Mouse (Mus musculus): ENCODE data around the gene Rad54l2. TPM values are rescaled to one million over a fixed set of nuclear protein-coding genes. Genes with fewer than 3 reads are reported as not detected.

Gene Rad54l2
- total and polyA plus RNA-seq, 2 experiments, result 8.1 to 21.5 TPM

GRCm38 (mm10) chr9:106645684-106646271, 143.2 kb downstream of the Rad54l2 start:
- Histone ChIP-seq H3K36me3 (ENCODE audit: control insufficient read depth, insufficient read depth, low read length) (no peaks in the 10 kb centered on the region), H3K27me3 (ENCODE audit: control insufficient read depth, insufficient read depth, low read length) (0 out of 2 replicates have a peak, but pooled peaks cover 2% of the 10 kb centered on the region), H3K9ac (ENCODE audit: low read depth, low read length) (no peak overlapping the region), H3K4me3 (ENCODE audit: insufficient read depth, low read depth, low read length) (no peak overlapping the region), H3K4me1 (ENCODE audit: control insufficient read depth, insufficient read depth, low read length) (no peaks in the 10 kb centered on the region), H3K27ac (replicated peaks; ENCODE audit: insufficient read depth, low read depth, low read length) (no peak overlapping the region), H3K79me2 (ENCODE audit: control insufficient read depth, insufficient read depth, low read length) (no peaks in the 10 kb centered on the region)
- TF ChIP-seq CTCF (IDR thresholded peaks at IDR 0.05; ENCODE audit: low read depth, low read length) (no peak), POLR2A (IDR thresholded peaks at IDR 0.05; ENCODE audit: extremely low read depth, insufficient read depth, low read length) (no peak)
- DNase-seq (ENCODE audit: extremely low read depth, low read depth, low spot score), result no peak
- 79% methylated on average over 9 of the region's 9 CpGs for WGBS

DNA sequence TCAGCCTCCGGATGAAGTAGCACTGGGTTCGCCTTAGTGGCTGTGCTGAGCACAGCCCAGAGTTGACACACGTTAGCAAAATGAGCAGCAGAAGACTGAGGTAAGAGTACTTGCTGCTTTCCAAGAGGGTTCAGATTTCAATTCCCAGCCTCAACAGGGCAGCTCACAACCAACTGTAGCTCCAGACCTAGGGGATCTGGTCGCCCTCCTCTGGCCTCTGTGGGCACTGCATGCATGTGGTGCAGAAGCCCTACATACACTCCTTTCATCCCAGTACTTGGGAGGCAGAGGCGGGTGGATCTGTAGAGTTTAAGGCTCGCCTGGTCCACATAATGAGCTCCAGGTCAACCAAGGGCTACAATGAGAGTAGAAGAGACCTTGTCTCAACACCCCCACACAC, 145.2 kb downstream of the Rad54l2 start:
- no peak overlapping the region for H3K27ac ChIP-seq (replicated peaks; ENCODE audit: insufficient read depth, low read depth, low read length)
- DNase-seq (ENCODE audit: extremely low read depth, low read depth, low spot score), result no peak

GRCm38 (mm10) chr9:106643128-106643527, 145.9 kb downstream of the Rad54l2 start:
- TF ChIP-seq CTCF (IDR thresholded peaks at IDR 0.05; ENCODE audit: low read depth, low read length), result peak; percentile 99
- TF ChIP-seq POLR2A (IDR thresholded peaks at IDR 0.05; ENCODE audit: extremely low read depth, insufficient read depth, low read length), result no peak
- Histone ChIP-seq H3K9ac (ENCODE audit: low read depth, low read length) (no peak overlapping the region), H3K4me1 (ENCODE audit: control insufficient read depth, insufficient read depth, low read length) (no peaks in the 10 kb centered on the region), H3K79me2 (ENCODE audit: control insufficient read depth, insufficient read depth, low read length) (no peaks in the 10 kb centered on the region), H3K27me3 (ENCODE audit: control insufficient read depth, insufficient read depth, low read length) (0 out of 2 replicates have a peak, but pooled peaks cover 2% of the 10 kb centered on the region), H3K4me3 (ENCODE audit: insufficient read depth, low read depth, low read length) (no peak overlapping the region), H3K27ac (replicated peaks; ENCODE audit: insufficient read depth, low read depth, low read length) (no peak overlapping the region), H3K36me3 (ENCODE audit: control insufficient read depth, insufficient read depth, low read length) (no peaks in the 10 kb centered on the region)
- WGBS, result 23% methylated on average over 7 of the region's 7 CpGs
- peak; percentile 90 for DNase-seq (ENCODE audit: extremely low read depth, low read depth, low spot score)

More for the DNA sequence above, 145.2 kb downstream of the Rad54l2 start:
- H3K27me3 ChIP-seq (ENCODE audit: control insufficient read depth, insufficient read depth, low read length), result 0 out of 2 replicates have a peak, but pooled peaks cover 2% of the 10 kb centered on the region
- no peaks in the 10 kb centered on the region for H3K4me1 ChIP-seq (ENCODE audit: control insufficient read depth, insufficient read depth, low read length)
- H3K79me2 ChIP-seq (ENCODE audit: control insufficient read depth, insufficient read depth, low read length), result no peaks in the 10 kb centered on the region
- WGBS, result 67% methylated on average over 6 of the region's 6 CpGs
- no peaks in the 10 kb centered on the region for H3K36me3 ChIP-seq (ENCODE audit: control insufficient read depth, insufficient read depth, low read length)
- H3K9ac ChIP-seq (ENCODE audit: low read depth, low read length), result no peak overlapping the region
- no peak for TF ChIP-seq POLR2A (IDR thresholded peaks at IDR 0.05; ENCODE audit: extremely low read depth, insufficient read depth, low read length)
- TF ChIP-seq CTCF (IDR thresholded peaks at IDR 0.05; ENCODE audit: low read depth, low read length), result peak; percentile 28; the same call in 1 of the 2 replicates
- H3K4me3 ChIP-seq (ENCODE audit: insufficient read depth, low read depth, low read length), result no peak overlapping the region

- no peaks in the 10 kb centered on the region for H3K4me1 ChIP-seq (ENCODE audit: control insufficient read depth, insufficient read depth, low read length)
- TF ChIP-seq CTCF (IDR thresholded peaks at IDR 0.05; ENCODE audit: low read depth, low read length) (no peak), POLR2A (IDR thresholded peaks at IDR 0.05; ENCODE audit: extremely low read depth, insufficient read depth, low read length) (no peak)
- WGBS, result 67% methylated on average over 5 of the region's 5 CpGs
These were observed 147.6 kb downstream of the Rad54l2 start for GRCm38 (mm10) chr9:106641346-106641745.

GRCm38 (mm10) chr9:106638154-106638553, 150.8 kb downstream of the Rad54l2 start:
- Histone ChIP-seq H3K27me3 (ENCODE audit: control insufficient read depth, insufficient read depth, low read length) (no peaks in the 10 kb centered on the region), H3K36me3 (ENCODE audit: control insufficient read depth, insufficient read depth, low read length) (no peaks in the 10 kb centered on the region), H3K4me3 (ENCODE audit: insufficient read depth, low read depth, low read length) (no peak overlapping the region), H3K27ac (replicated peaks; ENCODE audit: insufficient read depth, low read depth, low read length) (no peak overlapping the region), H3K4me1 (ENCODE audit: control insufficient read depth, insufficient read depth, low read length) (no peaks in the 10 kb centered on the region), H3K79me2 (ENCODE audit: control insufficient read depth, insufficient read depth, low read length) (no peaks in the 10 kb centered on the region), H3K9ac (ENCODE audit: low read depth, low read length) (no peak overlapping the region)
- no peak for DNase-seq (ENCODE audit: extremely low read depth, low read depth, low spot score)
- 92% methylated on average over 8 of the region's 8 CpGs for WGBS
- TF ChIP-seq POLR2A (IDR thresholded peaks at IDR 0.05; ENCODE audit: extremely low read depth, insufficient read depth, low read length), result no peak
- TF ChIP-seq CTCF (IDR thresholded peaks at IDR 0.05; ENCODE audit: low read depth, low read length), result no peak

More at GRCm38 (mm10) chr9:106641346-106641745, 147.6 kb downstream of the Rad54l2 start:
- H3K9ac ChIP-seq (ENCODE audit: low read depth, low read length), result no peak overlapping the region
- DNase-seq (ENCODE audit: extremely low read depth, low read depth, low spot score), result no peak
- H3K27me3 ChIP-seq (ENCODE audit: control insufficient read depth, insufficient read depth, low read length), result no peaks in the 10 kb centered on the region
- H3K36me3 ChIP-seq (ENCODE audit: control insufficient read depth, insufficient read depth, low read length), result no peaks in the 10 kb centered on the region
- H3K79me2 ChIP-seq (ENCODE audit: control insufficient read depth, insufficient read depth, low read length), result no peaks in the 10 kb centered on the region
- H3K4me3 ChIP-seq (ENCODE audit: insufficient read depth, low read depth, low read length), result no peak overlapping the region
- H3K27ac ChIP-seq (replicated peaks; ENCODE audit: insufficient read depth, low read depth, low read length), result no peak overlapping the region

Other genes with a start within 250 kb of the Rad54l2 start
- not detected in 2 replicates for gene Iqcf3, start 227.6 kb downstream of the Rad54l2 start, total RNA-seq (2014; rRNA removed)
- not detected in 2 replicates for gene Iqcf3, start 227.6 kb downstream of the Rad54l2 start, polyA plus RNA-seq (2012; rRNA removed)
- not detected in 2 replicates for gene Iqcf4, start 218.2 kb downstream of the Rad54l2 start, total RNA-seq (2014; rRNA removed)
- gene Iqcf4, start 218.2 kb downstream of the Rad54l2 start, polyA plus RNA-seq (2012; rRNA removed), result not detected in 2 replicates
- not detected in 2 replicates for gene Iqcf6, start 162.6 kb downstream of the Rad54l2 start, total RNA-seq (2014; rRNA removed)
- gene Iqcf6, start 162.6 kb downstream of the Rad54l2 start, polyA plus RNA-seq (2012; rRNA removed), result not detected in 2 replicates
- gene Grm2, start 133.1 kb downstream of the Rad54l2 start, total RNA-seq (2014; rRNA removed), result not detected in 2 replicates
- gene Grm2, start 133.1 kb downstream of the Rad54l2 start, polyA plus RNA-seq (2012; rRNA removed), result not detected in 2 replicates
- gene Tex264, start 103.3 kb downstream of the Rad54l2 start, total RNA-seq (2014; rRNA removed), result 52.6 and 63.1 TPM in 2 replicates
- 147 and 163 TPM in 2 replicates for gene Tex264, start 103.3 kb downstream of the Rad54l2 start, polyA plus RNA-seq (2012; rRNA removed)
- gene Dcaf1, start 32.7 kb upstream of the Rad54l2 start, total RNA-seq (2014; rRNA removed), result 14.2 and 14.9 TPM in 2 replicates
- gene Dcaf1, start 32.7 kb upstream of the Rad54l2 start, polyA plus RNA-seq (2012; rRNA removed), result 7.7 and 12.0 TPM in 2 replicates
- 4.9 and 5.8 TPM in 2 replicates for gene Rbm15b, start 98.2 kb upstream of the Rad54l2 start, total RNA-seq (2014; rRNA removed)
- gene Rbm15b, start 98.2 kb upstream of the Rad54l2 start, polyA plus RNA-seq (2012; rRNA removed), result 4.5 and 4.8 TPM in 2 replicates
- gene Manf, start 102.8 kb upstream of the Rad54l2 start, total RNA-seq (2014; rRNA removed), result 78.2 and 102 TPM in 2 replicates
- gene Manf, start 102.8 kb upstream of the Rad54l2 start, polyA plus RNA-seq (2012; rRNA removed), result 43.1 and 74.6 TPM in 2 replicates

Data from liver, adult 2 months (tissue).